Mouse (Mus musculus) heart, adult 11 months (tissue): ENCODE measurements around the gene Tmem185b.
A peak's percentile ranks its signal among the peaks of the same experiment; 100 is the strongest.

Experiments
- DNase-seq: peaks from one replicate; pipeline ENCODE4 v3.0.0; 2022

The Tmem185b gene

DNA sequence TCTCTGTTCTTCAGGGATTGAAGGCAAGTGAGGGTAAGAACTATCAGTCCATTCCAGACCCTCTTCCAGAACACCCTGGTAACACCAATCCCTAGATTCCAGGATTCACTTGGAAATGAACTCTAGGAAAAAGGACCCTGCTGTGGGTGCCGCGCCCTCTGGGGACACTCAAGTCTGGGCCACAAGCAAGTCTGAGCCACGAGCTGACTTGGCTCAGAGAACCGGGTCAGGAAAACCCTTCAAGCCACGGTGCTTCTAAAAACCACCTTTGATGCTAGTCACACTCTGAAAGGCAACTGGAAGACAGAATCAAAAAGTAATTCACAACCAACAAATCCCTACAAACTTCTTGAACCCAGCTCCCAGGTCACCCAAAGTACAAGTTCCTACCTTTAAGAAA is 22.2 kb upstream of the Tmem185b start:
- DNase-seq: peak; percentile 95

DNA sequence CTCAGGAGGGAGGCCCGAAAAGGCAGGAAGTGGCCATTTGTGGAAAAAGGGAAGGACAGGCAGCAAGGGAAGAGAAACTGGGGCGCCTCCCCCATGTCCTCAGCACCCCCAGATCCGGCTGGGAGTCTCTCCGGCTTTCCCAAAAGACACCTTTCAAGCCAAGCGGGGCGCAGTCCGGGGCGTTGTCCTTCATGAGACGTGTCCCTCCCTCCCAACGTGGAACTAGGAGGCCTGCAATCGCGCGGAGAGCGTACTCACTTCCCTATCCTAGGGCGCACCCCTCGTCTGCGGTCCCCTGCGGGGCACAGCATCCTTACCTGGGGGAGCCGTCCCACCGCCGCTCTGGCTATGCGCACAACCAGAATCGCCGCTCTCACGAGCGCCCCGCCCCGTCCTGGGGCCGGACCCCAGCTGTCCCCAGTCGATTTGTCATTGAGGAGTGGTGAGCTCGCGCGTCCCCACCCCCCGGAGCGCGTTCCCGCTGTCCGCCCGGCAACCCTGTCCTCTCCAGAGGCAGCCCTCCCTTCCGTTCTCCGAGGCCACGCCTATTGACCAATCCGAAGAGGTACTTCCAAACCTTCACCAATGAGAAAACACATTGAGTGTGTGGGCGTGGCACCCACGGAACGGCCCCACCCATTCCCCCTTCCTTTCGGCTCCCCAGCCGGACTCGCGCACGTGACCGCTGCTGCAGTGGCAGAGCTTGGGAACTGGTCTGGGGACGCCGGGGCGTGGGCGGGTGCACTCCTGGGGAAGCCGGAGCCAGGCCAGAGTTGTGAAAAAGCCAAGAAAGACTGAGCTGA is 21.5 kb upstream of the Tmem185b start, which contains the start of gene Ralb:
Gene Ralb, minus strand, starts transcription at position 535 of the 803 bp plus-strand sequence.
- peak; percentile 100 for DNase-seq

GRCm38 (mm10) chr1:119505951-119506350 is 20.0 kb upstream of the Tmem185b start:
- DNase-seq: peak; percentile 91

- DNase-seq: peak; percentile 99
Measured at GRCm38 (mm10) chr1:119508548-119508947, 17.4 kb upstream of the Tmem185b start.

- peak; percentile 92 for DNase-seq
Measured at GRCm38 (mm10) chr1:119509474-119509873, 16.5 kb upstream of the Tmem185b start.

- no peak for DNase-seq
Measured at GRCm38 (mm10) chr1:119510409-119510808, 15.6 kb upstream of the Tmem185b start.

DNA sequence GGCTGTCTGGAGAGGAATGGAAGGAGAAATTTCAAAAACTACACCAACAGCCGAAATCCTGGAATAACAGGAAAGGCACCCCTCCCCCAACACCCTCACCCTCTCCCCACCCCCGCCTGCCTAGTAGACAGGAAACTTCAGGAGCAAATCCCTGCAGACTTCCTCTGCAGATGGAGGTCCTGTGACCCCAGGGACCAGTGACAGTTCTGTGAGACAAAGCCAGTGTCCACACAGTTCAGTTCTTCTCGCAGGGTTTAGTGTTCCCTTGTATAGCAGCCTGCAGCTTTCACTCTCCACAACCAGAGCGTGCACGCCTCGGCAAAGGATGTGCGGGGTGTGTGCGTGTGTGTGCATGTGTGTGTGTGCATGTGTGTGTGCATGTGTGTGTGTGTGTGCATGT is 15.1 kb upstream of the Tmem185b start:
- DNase-seq: peak; percentile 96

DNA sequence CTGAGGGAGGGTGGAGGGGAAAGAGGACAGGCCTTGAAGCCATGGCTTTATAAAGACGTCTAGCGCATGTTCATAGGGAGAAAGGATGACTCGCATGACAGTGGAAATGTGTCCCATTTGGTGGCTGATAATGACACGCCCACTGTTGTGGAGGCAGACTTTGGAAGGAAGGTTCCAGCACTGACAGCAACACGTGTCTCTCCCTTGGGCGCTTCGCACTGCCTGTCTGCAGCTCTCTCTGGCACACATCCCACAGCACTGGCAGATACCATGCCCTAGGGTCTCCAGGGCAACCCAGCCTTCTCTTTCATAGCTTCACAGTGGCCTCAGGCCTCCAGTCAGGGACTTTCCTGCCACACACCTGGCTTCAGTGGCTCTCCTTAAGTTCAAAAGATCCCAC is 7.9 kb upstream of the Tmem185b start:
- DNase-seq: no peak

GRCm38 (mm10) chr1:119518786-119519185 is 7.2 kb upstream of the Tmem185b start:
- DNase-seq: no peak

DNA sequence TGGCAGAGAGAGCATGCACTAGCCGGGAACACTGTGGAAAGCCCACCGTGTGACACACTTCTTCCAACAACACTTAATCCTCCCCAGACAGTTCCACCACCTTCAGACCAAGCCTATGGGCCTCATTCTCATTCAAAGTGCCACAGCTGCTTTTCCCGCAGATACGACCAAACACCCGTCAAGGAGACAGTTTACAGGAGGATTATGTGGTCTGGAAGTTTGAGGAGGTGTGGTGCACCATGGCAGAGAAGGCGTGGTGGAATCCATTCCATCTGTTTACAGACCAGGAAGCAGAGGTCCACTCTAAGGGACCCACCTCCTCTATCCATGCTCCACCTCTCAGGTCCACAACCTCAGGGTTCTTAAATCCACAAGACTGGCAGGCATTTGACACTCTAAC is 6.7 kb upstream of the Tmem185b start:
- DNase-seq: no peak

DNA sequence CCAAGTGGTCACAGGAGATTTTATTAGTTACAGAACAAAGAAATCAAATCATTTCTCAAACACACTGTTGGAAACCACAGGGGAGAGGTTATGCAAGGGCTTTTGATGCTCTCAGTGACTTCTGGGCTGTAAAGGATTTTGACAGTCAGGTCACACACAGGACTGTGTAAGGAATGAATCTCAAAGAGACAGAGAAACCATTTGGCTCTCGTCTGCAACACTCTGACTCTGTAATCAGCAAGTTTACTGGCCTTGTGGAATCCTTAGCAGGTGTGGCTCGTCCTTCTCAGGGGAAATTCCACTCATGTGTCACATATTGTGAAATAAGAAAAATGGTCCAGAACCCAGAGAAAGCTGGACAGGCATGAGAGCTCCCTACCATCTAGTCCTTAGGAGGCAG is 4.9 kb upstream of the Tmem185b start:
- no peak for DNase-seq

- DNase-seq: no peak
Measured at GRCm38 (mm10) chr1:119521681-119522080, 4.3 kb upstream of the Tmem185b start.

- no peak for DNase-seq
Measured at GRCm38 (mm10) chr1:119522726-119523125, 3.2 kb upstream of the Tmem185b start.

GRCm38 (mm10) chr1:119523369-119523768 is 2.6 kb upstream of the Tmem185b start:
- DNase-seq: peak; percentile 85

DNA sequence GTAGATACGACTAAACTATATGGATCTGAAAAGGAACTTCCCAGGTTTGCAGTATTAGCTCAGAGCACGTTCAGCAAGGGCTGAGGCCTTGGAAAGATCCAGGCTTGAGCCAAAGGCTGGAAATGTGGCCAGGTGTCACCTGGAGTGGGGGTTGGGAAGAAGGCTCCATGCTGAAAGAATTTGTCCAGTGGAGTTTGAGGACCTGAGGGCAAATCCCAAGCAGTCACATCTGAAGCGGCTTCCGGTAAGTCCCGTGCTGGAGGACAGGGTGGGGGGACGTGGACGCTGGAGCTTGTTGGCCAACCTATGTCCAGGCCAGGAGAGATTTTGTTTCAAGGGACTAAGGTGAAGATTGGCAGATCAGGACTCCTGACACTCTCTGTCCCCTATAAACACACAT is 2.1 kb upstream of the Tmem185b start:
- peak; percentile 90 for DNase-seq

DNA sequence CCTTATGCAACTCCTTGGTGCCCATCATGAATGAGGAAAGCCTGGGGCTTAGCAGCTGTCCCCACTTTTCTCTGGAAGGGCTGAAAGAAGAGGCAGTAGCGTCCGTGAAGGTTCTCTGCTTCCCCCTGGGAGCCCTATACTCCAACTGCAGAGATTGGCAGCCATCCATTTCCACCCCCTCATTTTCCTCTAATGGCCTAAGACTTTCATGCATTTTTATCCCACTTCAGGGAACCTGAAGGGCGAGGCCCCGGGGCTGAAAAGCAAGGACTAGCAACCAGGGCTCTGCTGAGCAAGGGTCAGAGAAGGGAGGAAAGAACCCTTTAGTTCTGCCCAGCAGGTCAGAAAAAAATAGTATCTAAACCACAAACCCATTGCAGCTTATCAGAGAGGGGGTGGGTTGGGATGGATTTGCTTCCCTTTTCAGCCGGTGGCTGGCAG is 936 bp upstream of the Tmem185b start:
- peak; percentile 93 for DNase-seq

DNA sequence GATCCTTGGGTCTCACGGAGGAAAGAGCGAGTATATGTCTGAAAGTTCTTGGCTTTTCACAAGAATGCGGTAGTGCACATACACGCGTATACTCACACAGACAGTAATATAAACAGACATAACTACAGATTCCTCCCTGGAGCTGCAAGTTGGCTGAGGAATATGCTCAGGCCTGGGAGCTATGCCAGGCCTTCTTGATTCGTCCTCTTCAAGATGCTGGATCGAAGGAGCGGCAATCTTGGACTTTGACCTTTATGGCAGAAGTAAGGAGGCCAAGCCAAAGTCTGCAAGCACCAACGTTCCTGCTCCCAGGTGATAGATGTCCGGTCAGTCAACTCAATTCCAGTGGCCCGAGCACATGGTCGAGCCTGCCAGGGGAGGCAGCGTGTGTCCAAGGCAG is 5.0 kb downstream of the Tmem185b start:
- no peak for DNase-seq

- no peak for DNase-seq
Measured at GRCm38 (mm10) chr1:119532165-119532564, 6.2 kb downstream of the Tmem185b start.

DNA sequence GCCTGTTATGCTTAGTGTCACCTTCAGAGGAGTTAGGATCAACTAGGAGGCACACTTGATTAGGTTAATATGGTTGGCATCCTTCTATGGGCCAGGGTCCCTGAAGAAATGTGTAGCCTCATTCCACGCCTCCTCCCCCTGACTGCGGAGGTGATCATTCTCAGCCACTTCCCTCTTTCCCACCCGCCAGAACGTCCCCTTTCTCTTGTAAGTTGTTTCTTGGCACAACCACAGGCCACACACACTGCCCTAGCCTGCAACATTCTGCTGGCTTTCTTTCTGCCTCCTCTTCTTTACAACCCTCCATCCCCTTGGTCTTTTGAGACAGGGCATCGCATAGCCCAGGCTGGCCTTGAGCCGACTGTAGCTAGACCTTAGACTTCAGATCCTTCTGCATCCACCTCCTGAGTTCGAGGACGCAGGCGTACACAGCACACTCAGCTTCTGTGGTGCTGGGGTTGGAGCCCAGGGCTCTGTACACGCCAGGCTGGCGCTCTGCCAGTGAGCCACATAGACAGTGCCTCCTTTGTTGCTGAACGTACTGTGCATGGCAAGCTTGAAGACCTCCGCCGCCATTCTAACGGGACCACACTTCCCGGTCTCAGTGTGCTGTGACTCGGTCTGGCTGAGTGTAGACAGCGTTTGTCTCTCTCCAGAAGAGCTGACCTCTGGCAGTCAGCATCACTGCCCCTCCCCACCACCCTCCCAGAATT is 7.3 kb downstream of the Tmem185b start:
- DNase-seq: no peak

DNA sequence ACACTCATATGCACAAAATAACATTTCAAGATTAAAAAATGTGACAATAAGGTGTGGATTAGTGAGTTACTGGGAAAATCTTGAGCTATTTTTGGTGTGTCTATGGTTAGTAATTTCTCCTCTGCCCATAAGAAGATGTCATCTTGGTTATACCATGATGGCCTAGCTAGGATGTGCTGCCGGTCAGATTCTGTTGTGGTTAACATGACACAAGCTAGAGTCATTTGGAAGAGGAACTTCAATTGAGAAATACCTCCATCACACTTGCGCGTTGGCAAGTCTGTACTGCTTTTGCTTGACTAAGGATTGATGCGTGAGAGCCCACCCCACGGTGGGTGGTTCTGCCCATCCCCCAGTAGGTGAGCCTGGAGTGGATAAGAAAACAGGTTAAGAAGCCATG is 8.4 kb downstream of the Tmem185b start:
- peak; percentile 73 for DNase-seq

- no peak for DNase-seq
Measured at GRCm38 (mm10) chr1:119536122-119536521, 10.2 kb downstream of the Tmem185b start.

- no peak for DNase-seq
Measured at GRCm38 (mm10) chr1:119537651-119538050, 11.7 kb downstream of the Tmem185b start.

- DNase-seq: peak; percentile 74
Measured at GRCm38 (mm10) chr1:119539252-119539651, 13.3 kb downstream of the Tmem185b start.
